Mouse (Mus musculus) stomach, postnatal 0 days (tissue): ENCODE measurements around the gene Dpp10.

ENCODE experiments used
- CTCF ChIP-seq: IDR thresholded peaks from 2 replicates; pipeline ENCODE4 v1.5.1; 2016; ENCODE audit warnings: antibody characterized with exemption, low read depth, mild to moderate bottlenecking, moderate library complexity
- EP300 ChIP-seq: optimal IDR thresholded peaks from 2 replicates; pipeline ENCODE3; 2016; ENCODE audit warnings: antibody characterized with exemption

- TF ChIP-seq CTCF (no peak), EP300 (no peak)
Observed at GRCm38 (mm10) chr1:124002797-124003196, 42.6 kb downstream of the Dpp10 start.
